Mouse (Mus musculus) E14TG2a.4 (cell line): ENCODE measurements around the gene Evc.

Experiments
- CTCF ChIP-seq: conservative IDR thresholded peaks from 2 replicates; pipeline ENCODE4 v1.5.1; 2014; ENCODE audit warnings: low read length
- NANOG ChIP-seq: IDR thresholded peaks from 2 replicates; pipeline ENCODE4 v1.6.1; 2014; ENCODE audit warnings: borderline replicate concordance, low read length, mixed read lengths
- POU5F1 ChIP-seq: IDR thresholded peaks from 2 replicates; pipeline ENCODE4 v1.6.1; 2014; ENCODE audit warnings: low read length, borderline replicate concordance

- TF ChIP-seq CTCF (no peak), POU5F1 (no peak), NANOG (no peak)
Measured at GRCm38 (mm10) chr5:37318715-37319114, 18.0 kb downstream of the Evc start.
